Mouse (Mus musculus) lung, postnatal 0 days (tissue): ENCODE results near the gene Smtn.

Source experiments
- CTCF ChIP-seq: IDR thresholded peaks from 2 replicates; pipeline ENCODE4 v1.5.1; 2016; ENCODE audit warnings: antibody characterized with exemption, mild to moderate bottlenecking
- EP300 ChIP-seq: IDR thresholded peaks from 2 replicates; pipeline ENCODE4 v1.6.1; 2016; ENCODE audit warnings: antibody characterized with exemption, mild to moderate bottlenecking, control low read depth

DNA sequence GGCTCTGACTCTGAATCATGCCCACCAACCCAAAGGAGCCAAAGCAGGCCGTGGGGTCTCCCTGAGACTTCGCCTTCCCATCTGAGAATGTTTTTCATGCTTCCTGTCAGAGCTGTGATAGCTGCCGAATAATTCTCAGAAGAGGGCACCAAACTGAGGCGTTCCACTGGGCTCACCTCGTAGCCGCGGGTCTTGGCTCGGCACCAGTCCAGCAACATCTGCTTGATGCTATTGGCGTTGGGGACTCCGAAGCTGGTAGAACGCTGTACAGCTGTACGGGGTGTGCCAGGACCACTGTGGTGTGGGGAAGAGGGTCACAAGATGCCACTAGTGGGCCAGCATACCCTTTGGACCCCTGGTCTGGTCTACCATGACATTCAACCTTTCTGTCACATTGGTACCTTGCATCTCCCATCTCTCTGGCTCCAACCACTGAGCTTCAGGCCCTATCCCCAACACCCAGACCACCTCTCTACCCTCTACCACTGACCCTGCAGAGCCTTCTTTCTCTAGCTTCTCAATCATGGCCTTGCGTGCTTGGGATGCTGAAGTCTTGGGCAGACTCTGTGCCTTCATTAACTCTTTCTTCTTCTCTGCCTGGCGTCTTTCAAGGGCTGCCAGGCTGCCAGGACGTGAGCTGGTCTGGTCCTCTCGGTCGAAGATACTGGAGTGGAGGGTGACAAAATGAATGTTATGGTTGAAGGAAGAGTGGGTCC lies 18.0 kb downstream of the Smtn start:
- TF ChIP-seq CTCF (no peak), EP300 (no peak)
